Mouse (Mus musculus) kidney, adult 18-20 months (tissue): ENCODE data around the gene Eif5a.
A peak's percentile ranks its signal among the peaks of the same experiment; 100 is the strongest.
"Not testable (repeated sequence)": the region's sequence is repeated elsewhere in the genome, so short reads cannot be mapped to it uniquely, and the experiment has no call there.

ENCODE experiments used
- DNase-seq: peaks from one replicate; pipeline ENCODE4 v3.0.0; 2021

Gene Eif5a

GRCm38 (mm10) chr11:69920266-69921031 is 1.3 kb downstream of the Eif5a start:
- peak; percentile 50 for DNase-seq

DNA sequence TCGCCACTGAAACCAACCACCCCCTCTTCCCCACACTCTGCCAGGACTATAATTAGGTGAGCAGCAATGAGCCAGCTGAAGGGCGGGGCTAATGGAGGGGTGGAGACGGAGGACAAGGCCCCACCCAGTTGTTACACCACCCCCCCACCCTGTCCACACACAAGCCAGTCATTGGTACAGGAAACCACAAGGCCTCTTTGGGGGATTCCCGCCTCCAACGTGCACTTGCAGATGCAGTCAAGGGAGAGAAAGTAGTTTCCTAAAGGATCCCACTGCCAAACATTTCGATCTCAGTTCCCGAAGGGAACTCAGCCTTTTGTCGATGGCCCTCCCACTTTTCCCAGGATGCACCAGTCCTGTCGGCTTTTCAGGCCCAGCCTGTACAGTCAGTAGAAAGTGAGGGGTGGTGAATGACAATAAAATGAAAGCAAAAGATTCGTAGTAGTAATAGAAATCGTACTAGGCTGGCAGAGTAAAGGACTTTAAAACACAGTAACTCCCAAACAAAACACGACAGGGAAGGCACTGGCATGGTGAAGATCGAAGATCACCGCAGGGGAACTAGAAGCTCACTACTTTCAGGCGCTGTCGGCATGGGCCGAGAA is 2.0 kb downstream of the Eif5a start:
- peak; percentile 88 for DNase-seq

DNA sequence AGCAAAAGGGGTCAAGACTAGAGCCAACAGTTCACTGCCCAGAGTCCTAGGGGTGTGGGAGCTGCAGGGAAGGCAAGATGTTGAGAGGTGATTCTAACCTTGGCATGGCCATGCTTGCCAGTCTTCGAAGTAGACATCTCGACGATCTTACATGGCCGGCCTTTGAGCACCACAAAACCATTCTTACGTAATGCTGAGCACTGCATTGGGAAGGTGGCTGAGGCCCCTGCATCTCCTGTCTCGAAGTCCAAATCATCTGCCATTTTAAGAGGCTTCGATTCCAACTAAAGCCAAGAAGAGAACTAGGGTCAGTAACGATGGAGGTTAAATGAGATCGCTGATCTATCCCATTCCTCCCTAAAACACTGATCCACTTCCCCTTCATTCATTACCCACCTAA is 2.7 kb downstream of the Eif5a start:
- no peak for DNase-seq

DNA sequence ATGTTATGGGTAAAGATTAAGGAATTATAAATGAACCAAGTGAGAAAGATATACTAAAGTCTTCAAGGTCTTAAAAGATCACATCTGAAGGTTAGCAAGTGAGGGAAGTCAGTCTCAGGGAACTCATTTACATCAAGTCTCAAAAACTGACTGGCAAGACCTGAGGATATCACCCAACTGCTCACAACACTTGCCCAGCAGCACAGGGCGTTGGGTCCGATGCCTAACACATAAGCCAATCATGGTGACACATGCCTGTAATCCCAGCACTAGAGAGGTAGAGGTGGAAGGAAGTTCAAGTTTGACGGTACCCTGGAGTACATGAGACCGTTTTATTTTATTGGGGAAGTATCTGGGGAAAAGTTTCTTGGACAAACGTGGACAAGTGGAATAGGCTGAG is 3.6 kb downstream of the Eif5a start:
- DNase-seq = no peak

- DNase-seq = no peak
These were observed 4.3 kb downstream of the Eif5a start for GRCm38 (mm10) chr11:69917379-69917948.

DNA sequence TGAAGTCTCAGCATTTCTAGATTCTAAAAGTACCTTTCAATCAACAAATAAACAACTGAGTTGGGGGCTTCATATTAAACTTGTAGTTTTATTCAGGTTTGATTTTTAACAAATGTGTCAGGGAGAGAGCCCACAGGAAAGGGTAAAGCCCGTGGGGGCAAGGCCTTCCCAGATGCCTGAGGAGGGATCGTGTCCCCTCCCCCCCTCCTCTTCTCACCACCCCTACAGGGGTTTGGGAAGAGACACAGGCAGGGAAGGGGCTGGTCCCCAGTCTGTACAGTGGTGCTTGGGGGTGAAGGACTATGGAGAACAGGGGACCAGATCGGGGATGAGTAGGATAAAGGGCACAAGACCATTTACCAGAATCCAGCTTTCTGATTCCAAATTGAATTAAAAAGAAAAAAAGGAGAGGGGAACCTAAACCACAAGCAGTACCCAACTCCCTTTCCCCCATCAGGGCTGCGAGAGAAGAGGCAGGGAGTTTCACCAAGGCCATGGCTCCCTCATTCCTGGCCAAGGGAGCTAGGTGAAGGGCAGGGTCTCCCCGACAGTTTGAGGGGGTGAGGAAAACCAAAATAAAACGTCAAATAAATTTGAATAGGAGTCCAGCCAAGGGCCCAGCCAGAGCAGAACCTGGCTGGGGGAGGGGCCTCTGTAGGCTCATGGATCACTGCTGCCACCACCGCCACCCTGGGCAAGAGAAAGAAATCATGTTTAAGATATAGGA is 4.9 kb downstream of the Eif5a start:
- DNase-seq = not testable (repeated sequence)

DNA sequence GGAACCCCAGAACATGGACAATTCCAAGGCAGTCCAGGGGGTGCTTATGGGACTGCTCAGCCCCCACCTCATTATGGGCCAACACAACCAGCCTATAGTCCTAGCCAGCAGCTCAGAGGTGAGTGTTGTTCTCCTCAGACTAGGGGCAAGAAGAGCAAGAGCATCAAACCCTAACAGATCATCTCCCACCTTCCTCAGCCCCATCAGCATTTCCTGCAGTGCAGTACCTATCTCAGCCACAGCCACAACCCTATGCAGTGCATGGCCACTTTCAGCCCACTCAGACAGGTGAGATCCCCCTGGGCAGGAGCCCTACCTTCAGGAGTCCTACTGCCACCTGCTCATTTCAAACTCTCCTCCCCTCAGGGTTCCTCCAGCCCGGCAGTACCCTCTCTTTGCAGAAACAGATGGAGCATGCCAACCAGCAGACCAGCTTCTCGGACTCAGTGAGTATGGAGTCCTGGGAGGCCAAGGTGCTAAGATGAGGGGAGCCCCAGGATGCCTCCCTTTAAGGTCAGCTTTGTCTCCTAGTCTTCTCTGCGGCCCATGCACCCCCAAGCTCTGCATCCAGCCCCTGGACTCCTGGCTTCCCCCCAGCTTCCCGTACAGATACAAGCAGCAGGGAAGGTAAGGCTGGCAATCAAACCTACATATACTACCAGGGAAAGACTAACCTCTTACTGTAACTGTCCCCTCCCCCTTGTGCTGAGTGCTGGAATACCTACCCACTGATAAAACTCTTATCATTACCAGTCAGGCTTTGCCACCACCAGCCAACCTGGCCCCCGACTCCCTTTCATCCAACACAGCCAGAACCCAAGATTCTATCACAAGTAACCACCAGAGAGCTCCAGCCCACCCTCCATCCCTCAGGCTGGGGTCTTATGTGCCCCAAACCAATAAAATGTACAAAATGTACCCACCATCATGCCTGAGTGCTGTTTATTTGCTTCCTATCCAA is 5.8 kb downstream of the Eif5a start:
- no peak for DNase-seq

GRCm38 (mm10) chr11:69914917-69915430 is 6.8 kb downstream of the Eif5a start:
- no peak for DNase-seq

GRCm38 (mm10) chr11:69914372-69914764 is 7.4 kb downstream of the Eif5a start:
- no peak for DNase-seq

GRCm38 (mm10) chr11:69913554-69914371 is 8.0 kb downstream of the Eif5a start, which contains the start of gene Gps2:
Gene Gps2 (plus strand): TSS chr11:69913888.
- DNase-seq = peak; percentile 94

GRCm38 (mm10) chr11:69912716-69913530 is 8.8 kb downstream of the Eif5a start:
- DNase-seq = no peak

DNA sequence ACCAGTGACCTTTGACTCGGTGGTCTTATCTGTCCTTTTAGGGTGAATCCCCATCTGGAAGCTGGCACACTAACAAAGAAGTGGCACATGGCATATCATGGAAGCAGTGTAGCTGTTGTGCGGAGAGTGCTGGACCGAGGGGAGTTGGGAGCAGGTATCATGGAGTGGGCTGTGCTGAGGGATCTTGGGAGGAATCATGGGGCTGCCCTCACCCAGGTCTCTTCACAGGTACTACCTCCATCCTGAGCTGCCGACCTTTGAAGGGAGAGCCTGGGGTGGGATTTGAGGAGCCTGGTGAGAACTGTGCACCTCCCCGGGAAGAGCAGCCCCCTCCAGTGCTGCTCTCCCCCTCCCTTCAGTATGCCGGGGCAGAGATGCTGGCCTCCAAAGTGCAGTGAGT is 10.1 kb downstream of the Eif5a start:
- no peak for DNase-seq

DNA sequence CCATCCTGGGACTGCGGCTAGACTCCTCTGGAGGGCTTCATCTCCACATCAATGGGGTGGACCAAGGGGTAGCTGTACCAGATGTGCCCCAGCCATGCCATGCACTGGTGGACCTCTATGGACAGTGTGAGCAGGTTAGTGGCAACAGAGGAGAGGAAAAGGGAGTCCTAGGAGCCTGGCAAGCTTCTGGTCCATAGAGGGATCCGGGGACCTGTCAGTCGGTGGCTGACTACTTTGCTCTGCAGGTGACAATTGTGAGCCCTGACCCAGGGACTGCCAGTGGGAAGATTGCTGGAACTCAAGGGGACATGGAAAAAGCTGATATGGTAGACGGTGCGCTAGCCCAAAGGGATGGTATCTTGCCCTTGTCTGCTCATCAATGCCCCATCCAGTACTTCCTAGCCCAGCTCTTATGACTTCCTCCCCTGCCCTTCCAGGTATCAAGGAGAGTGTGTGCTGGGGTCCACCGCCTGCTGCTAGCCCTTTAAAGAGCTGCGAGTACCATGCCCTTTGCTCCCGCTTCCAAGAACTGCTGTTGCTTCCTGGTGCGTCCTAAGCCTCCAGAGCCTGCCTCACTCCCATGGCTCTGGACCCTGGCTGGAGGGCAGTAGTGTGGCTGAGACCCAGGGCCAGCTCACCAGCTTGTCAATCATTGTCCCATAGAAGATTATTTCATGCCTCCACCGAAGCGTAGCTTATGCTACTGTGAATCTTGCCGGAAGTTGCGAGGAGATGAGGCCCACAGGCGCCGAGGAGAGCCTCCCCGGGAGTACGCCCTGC is 10.8 kb downstream of the Eif5a start:
- peak; percentile 76 for DNase-seq

DNA sequence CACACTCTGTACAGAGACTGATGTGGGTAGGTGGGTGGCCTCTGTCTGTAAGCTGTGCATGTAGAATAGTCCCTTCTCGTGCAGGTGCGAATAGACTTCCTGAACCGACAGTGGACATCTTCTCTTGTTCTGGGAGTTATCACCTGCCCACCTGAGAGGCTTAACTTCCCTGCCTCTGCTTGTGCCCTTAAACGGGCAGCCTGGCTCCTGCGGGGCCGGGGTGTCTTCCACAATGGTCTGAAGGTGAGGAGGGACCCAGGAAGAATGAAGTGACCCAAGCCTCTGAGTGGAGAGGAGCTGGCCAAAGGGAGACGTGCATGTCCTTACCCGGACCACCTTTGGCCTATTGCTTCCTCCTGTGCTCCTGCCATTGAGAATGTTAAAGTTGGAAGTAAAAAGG is 11.6 kb downstream of the Eif5a start:
- no peak for DNase-seq

- no peak for DNase-seq
These were observed 12.6 kb downstream of the Eif5a start for GRCm38 (mm10) chr11:69909174-69909573.

- peak; percentile 90 for DNase-seq
These were observed 13.1 kb downstream of the Eif5a start for GRCm38 (mm10) chr11:69908645-69909044.

DNA sequence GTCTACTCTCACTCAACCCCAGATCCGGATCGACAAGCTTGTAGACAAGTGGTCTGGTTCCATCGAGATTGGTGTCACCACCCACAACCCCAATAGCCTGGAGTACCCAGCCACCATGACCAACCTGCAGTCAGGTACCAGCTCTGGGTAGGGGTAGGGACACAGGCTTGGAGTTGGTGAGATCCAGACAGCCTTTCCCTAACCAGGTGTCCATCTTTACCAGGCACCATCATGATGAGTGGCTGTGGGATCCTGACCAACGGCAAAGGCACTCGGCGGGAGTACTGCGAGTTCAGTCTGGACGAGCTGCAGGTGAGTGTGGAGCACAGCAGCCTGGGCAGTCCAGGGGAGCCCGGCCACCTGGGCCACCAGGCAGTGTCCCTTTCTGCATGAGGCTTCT is 17.4 kb downstream of the Eif5a start:
- DNase-seq = no peak

DNA sequence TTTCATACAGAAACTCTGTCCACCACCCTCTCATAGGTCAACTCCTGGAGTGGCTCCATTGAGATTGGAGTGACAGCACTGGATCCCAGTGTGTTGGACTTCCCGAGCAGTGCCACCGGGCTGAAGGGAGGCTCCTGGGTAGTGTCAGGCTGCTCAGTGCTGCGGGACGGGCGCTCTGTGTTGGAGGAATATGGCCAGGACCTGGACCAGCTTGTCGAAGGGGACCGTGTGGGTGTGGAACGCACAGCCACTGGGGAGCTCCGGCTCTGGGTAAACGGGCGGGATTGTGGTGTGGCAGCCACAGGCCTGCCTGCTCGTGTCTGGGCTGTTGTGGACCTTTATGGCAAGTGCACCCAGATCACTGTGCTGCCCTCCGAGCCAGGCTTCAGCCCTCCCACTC is 18.8 kb downstream of the Eif5a start:
- DNase-seq = no peak

DNA sequence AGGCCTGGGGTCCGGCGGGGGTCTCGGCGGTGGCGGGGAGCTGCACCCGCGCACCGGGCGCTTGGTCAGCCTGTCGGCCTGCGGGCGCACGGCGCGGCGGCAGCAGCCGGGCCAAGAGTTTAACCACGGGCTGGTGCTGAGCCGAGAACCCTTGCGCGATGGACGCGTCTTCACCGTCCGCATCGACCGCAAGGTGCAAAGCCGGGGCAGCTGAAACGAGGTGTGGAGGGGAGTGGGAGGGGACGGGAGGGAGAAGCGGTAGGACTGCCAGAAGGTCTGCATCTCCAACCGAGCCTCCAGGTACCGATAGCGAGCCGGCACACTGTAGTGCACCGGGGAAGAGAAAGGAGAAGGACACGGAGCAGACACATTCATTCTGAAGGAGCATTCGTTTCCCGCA is 19.8 kb downstream of the Eif5a start:
- DNase-seq = peak; percentile 55
